Mouse (Mus musculus) cerebellum, adult 9-10 months (tissue): ENCODE results near the gene Padi1.

ENCODE experiments used
- DNase-seq: peaks from one replicate; pipeline ENCODE4 v3.0.0; 2022

Gene Padi1

DNA sequence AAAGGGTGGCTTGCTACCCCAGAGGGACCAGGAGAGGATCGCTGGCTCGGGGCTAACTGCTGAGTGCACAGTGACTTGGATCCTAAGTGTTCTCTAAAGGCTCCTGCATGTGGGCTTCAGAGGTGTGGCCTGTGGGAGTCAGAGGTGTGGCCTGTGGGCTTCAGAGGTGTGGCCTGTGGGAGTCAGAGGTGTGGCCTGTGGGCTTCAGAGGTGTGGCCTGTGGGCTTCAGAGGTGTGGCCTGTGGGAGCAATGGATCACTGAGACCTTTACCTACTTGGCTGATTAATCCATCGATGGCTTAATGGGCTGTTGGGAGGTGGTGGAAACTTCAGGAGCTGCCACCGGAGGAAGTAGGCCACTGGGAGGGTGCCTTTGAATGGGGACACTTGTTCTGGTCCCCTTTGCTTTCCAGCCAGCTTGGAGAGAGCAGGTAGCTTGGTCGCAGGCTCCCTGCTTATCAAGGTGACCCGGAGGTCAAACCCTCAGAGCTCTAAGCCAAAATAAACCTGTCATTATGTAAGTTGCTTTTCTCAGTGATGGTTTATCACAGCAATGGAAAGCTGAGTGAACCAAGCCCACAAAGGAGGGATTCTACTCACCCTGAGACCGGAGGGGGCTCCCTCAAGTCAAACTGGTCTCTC, 14.7 kb upstream of the Padi1 start:
- no peak for DNase-seq

DNA sequence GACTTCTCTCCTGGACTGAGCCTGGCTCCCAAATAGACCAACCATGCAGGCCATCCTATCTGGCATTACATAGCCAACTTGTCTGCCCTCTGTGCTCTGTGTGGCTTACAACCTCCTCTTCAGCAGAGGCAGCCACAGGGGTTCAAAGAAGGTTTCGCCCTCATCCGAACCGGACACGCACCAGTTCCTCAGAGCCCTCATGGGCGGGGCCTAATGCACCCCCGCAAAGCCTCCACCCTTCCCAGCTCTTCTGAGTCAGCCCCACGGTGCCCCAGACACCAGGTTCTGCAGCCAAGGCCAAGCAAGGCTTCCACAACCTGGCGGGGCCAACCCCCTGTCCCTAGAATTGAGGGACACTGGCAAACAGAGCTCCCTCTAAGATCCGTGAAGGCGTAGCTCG, 13.7 kb upstream of the Padi1 start:
- DNase-seq, result no peak

DNA sequence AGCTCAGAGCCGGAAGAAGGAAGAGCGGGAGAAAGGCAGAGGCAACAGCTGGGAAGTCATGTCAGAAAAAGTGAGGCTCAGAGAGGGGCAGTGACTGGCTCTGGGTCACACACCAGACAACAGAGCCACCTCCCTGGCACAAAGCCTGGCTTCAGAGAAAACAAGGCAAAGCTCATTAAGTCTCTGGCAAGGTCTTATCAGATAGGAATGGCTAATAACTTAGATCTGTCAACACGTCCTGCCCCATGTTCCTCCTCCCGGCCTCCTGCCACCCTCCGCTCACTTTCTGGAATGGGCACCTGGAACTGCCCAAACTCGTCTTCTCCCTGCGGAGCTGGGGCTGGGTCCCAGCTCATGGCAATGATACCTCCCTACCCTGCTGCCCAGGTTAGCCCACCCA, 12.2 kb upstream of the Padi1 start:
- DNase-seq, result no peak

DNA sequence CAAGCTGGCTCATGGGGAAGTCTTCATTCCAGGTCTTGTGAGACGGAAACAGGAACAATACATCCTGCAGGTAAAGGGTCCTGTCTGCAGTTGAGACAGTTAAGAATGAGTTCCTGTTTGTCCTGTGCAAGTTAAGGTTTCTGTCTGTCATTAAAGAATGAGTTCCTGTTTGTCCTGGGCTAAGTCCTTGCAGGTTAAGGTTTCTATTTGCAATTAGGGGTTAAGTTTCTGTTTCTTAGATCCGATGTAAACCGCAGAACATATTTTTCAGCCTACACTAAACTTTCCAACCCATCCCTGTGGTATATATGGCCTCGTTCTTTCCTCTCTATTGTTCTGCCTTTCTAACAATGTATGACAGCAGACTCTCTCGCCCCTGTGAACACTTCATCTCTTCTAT, 11.5 kb upstream of the Padi1 start:
- no peak for DNase-seq

DNA sequence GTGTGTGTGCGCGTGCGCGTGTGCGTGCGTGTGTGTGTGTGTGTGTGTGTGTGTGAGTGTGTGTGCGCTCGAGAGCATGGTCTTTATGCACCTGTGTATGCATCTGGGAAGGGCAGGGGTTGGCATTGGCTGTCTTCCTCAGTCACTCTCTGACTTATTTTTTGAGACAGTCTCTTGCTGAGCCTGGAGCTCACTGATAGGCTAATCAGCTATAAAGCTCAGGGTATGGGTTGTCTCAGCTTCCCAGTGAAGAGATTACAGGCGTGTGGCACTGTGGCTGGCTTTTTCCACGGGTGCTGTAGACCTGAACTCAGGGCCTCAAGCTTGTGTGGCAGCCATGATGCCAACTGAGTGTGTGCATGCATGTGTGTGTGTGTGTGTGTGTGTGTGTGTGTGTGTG, 9.6 kb upstream of the Padi1 start:
- no peak for DNase-seq

DNA sequence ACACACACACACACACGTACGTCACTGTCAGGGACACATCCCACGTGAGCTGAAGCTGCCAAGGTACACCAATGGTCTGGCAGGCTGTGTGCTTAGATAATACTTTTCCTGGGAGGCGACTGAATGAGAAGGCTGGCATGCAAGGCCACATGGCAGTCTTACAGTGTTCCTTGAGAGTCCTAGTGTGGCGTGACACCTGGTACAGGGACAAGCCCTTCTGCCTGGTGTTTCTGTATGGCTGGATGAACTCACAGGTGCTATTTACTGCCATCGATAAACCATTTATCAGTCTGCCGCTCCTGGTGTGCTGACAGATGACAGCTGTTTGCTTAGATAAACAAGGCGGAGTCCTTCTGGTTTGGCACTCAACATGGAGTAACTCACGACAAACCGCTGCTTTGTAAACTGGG, 8.9 kb upstream of the Padi1 start:
- DNase-seq, result no peak

DNA sequence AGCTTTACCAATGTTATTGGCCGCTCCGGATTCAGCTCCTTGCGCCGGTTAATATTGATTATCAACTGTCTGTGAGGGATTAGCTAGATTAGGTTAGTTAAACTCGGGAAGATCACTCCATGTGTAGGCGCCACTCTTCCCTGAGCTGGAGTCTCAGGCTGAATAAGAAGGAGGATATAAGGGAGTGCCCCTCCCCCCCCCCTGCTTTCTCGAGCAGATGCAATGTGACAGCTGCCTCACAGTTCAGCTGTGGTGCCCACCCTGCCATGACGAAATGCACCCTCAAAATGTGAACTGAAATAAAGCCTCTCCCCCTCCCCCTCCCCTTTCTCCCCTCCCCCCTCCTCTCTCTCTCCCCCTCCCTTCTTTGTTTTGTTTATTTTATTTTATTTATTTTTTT, 8.0 kb upstream of the Padi1 start:
- no peak for DNase-seq

DNA sequence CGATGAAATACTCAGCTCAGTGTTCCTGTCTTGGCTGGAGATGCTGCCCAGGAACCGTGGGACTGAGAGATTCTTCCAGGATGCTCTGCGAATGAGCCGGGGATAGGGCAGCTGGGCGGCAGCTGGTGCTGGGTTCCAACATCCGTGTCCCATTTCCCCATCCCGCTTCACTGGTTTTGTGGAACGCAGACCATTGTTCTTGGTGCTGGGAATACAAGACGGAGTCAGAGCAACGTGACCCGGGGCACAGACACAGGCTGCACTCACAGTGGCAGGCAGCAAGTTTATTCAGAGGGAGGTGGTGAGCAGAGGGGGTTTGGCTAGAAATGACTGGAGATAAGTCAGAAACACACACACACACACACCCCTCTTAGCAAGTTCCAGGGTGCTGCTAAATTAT, 3.7 kb upstream of the Padi1 start:
- no peak for DNase-seq

DNA sequence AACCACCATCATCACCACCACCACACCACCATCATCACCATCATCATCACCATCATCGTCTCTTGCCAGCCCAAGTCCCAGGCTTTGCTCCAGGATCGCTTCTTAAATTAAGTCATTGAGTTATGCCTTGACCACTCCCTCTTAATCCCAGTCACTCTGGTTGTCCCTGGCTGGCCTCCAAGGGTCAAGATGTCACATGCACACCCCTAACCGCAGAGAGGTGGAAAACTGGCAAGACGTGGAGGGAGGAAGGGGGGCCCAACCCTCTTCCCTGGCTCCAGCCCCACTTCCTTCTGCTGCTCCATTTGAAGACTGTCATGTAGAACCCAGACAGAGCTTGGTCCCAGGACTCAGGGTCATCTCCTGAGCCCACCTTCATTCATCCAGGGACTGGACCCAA, 587 bp downstream of the Padi1 start:
- no peak for DNase-seq

DNA sequence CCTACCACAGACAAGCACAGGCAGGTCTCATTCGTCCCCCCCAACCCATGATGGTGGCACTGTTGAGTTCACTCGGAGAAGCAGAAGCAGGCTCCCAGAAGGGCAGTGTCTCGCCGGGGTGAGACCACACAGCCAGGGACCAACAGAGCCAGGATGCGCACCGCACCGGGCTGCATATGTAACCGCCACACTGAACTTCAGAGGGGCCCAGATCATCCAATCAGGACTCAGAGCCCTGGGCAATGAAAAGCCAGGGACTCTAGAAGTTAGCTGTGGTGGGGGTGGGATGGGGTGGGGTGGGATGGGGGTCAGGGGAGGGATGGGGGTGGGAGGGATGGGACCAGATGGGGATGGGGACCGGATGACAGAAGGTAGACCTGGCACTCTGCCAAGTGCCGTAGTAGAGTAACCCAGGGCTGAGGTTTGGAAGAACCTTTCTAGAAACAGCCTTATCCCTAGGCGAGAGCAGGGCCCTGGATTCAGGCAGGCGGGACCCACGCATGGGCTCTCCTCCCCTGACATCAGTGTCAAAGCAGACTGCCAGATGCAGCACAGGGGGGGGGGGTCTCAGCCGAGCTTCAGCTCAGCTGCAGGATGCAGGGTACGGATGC, 1.8 kb downstream of the Padi1 start:
- no peak for DNase-seq

DNA sequence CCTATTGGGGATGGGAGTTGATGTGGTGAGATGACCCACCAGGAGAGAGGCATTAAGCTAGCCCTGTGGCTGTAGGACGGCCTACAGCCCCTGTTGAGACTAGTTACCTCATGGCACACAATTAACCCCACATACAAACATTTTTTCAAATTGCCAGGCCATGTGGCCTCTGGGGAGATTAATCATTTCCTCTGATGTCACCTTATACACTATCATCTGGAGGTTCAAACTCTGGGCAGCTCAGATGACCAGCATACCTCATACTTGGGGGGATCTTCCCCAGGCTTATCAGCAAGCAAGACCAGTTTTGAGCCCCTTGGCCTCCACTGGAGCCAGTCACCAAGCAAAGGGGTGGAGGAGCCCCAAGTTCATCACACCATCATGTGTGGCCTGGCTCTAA, 2.7 kb downstream of the Padi1 start:
- DNase-seq, result no peak

DNA sequence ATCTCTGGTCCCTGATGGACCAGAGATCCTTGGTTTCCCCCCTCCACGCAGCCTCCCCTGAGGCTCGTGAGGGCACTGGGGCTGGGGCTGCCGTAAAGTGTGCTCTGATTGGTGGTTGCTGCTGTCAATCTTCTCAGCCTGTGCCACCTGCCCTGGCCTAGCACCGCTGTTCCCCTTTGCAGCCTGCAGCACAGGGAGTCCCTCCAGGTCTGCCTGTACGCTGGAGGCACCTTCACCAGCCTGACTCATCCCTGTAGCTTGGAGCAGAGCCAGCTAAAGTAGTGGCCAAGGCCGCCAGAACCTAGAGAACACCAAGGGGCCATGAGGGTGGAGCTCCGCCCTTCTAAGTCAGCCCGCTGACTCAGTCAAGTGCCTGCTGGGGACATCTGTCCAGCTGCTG, 7.7 kb downstream of the Padi1 start:
- DNase-seq, result no peak

DNA sequence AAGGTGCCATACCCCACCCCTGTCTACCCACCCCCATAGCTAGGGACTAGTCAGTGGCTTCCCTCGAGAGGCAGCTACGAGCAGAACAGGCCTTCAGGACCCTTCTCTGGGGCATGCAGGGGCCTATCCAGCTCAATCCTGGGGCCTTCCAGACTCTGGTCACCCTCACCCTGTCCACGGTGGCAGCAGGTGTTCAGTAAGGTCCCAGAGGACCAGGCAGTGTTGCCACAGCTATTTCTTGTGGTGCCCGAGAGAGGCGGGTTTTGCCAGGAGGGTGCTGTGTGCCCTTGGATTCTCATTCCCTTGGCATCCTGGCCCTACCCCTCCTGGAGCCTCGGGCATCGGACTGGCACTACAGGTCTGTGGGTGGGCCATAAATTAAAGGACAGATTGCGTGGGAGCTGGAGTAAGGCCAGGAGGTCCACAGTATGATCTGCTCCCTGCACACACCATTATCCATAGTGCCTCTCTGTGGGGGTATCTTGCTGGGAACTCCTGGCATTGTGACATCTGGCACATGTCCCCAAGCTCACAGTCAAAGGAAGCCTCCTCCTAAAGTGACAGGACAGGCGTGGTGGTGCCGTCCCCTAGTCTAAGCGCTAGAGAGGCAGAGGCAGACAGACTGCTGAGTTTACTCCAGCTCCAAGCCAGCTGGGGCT, 9.2 kb downstream of the Padi1 start:
- DNase-seq, result no peak

DNA sequence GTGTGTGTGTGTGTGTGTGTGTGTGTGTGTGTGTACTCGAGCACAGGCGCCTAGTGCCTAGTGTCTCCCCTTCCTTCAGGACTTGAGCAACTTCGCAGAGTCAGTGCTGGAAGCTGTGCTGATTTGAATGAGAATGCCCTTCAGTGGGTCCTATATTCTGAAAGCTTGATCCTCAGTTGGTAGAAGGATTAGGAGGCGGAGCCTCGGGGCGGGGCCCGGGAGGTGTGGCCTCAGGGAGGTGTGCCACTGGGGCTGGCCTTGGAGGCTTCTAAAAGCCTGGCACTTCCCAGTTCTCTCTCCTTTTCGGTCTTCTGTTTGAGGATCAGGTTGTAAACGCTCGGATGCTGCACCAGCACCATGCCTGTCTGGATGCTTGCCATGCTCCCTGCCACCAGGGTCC, 9.9 kb downstream of the Padi1 start:
- no peak for DNase-seq

DNA sequence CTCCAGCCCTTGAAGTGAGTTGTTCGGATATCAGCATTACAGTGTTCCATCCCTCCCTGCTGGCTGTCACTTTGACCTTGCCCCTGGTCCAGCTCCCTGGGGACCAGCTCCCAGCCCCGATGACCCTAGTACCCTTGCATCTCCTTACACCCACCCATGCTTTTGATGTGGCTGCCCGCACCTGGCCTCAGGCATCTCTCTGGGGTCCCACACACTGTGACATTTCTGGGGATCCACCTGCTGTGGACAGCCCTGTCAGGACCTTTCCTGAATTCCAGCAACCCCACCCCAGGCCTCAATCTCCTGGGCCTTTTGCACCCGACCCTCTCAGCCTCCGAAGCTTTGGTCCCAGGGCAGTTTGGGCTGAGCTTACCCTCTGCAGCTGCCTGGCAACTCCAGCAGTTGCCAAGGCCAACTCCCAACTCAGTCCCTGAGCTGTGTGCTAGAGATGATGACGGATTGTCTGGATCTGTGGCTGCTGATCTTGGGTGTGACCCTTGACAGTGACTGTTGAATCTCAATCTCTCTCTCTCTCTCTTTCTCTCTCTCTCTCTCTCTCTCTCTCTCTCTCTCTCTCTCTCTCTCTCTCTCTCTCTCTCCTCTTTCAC, 11.1 kb downstream of the Padi1 start:
- no peak for DNase-seq

DNA sequence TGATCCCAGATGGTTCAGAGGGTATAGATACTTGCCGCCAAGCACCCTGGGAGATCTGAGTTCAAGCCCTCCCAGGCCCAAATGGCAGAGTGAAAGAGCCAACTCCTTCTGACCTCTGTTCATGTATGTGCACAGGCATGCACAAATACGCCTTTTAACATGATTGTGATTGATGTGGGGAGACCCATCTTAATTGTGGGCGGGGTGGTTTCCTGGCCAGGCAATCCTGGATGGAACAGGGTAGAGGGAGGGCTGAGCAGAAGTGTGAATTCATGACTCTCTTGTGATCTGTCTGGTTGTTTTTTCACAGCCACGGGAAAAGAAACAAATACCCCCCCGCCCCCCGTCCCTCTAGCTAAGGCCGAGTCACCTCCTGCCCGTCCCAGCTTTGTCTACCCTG, 12.8 kb downstream of the Padi1 start:
- DNase-seq, result no peak

DNA sequence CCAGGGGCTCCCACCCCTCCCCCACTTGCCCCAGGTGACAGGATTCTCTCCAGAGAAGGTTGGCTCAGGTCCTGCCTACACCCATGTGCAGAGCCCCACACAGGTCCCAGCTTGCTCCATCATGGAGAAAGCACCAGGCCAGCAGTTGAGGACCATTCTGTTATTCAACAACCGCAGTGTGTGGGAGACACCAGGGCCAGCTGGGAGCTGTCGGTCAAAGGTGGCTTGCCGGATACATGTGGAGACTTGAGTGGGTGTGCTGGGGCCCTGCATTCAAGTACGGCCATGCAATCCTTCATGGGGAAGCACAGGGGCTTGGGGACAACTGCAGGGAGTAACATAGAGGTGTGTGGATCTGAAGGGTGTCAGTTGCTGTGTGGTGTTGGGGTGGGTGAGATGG, 13.8 kb downstream of the Padi1 start:
- no peak for DNase-seq

DNA sequence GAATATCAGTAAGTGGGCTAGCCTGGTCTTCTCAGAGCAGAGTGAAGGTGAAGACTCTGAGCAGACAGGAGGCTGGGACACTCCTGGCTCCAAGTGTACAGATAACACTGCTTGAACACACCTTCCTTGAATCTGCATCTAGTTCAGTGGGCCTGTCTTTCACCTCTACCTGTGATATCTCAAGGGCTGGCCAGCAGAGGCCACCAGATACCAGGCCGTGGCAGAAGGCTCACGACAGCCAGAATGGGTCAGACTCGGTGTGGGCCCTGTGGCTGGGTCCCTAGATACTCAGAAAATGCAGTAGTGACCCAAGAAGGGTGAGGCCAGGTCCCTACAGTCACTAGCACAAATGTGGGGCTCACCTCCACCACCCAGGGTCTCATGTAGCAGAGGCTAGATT, 18.3 kb downstream of the Padi1 start:
- no peak for DNase-seq

DNA sequence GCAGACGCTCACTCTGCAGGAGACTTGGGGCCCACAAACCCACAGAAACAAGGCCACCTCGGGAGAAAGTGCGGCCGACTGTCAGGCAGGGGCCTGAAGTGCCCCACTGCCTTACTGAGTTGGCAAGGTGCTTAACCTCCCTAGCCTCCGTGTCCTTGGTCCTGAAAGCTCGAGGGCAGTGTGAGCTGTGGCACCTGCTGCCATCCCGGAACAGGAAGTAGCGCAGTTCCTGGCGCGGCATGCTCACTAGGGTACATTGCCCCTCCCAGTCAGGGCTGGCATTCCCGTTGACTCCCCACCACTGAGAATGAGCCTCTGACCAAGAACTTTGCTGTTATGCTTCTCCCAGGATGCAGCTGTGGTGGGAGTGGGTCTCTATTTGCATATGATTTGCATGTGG, 19.6 kb downstream of the Padi1 start:
- no peak for DNase-seq

DNA sequence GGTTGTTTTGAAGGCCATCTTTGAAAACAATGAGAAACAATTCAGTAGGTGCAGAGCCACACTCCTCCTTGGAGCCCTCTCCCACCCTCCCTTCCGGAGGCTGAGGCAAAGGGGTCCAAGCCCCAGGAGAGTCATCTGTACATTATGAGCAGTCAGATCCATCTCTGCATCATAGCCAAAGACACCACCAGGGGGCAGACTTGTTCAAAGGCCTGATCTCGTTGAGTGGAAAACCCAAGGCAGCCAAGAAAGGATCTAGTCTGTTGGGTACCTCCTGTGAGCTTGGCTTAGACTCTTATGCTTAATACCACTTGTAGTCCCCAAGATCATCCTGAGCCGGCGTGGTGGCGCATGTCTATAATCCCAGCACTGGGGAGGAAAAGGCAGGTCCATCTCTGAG, 23.6 kb downstream of the Padi1 start:
- peak; percentile 50 for DNase-seq

DNA sequence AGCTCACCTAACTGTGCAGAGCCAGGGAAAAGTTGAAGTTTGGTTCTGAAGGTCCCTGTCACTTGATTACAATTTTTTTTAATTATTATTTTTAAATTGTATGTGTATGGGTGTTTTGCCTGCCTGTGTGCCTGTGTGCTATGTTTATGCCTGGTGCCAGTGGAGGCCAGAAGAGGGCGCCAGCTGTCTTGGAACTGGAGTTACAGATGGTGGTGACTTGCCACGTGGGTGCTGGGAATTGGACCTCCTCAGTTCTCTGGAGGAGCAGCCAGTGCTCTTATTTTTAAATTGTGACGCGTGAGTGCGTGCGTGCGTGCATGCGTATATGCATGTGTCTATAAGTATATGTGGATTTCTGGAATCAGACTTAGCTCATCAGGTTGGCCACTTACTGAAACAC, 28.2 kb downstream of the Padi1 start:
- no peak for DNase-seq

DNA sequence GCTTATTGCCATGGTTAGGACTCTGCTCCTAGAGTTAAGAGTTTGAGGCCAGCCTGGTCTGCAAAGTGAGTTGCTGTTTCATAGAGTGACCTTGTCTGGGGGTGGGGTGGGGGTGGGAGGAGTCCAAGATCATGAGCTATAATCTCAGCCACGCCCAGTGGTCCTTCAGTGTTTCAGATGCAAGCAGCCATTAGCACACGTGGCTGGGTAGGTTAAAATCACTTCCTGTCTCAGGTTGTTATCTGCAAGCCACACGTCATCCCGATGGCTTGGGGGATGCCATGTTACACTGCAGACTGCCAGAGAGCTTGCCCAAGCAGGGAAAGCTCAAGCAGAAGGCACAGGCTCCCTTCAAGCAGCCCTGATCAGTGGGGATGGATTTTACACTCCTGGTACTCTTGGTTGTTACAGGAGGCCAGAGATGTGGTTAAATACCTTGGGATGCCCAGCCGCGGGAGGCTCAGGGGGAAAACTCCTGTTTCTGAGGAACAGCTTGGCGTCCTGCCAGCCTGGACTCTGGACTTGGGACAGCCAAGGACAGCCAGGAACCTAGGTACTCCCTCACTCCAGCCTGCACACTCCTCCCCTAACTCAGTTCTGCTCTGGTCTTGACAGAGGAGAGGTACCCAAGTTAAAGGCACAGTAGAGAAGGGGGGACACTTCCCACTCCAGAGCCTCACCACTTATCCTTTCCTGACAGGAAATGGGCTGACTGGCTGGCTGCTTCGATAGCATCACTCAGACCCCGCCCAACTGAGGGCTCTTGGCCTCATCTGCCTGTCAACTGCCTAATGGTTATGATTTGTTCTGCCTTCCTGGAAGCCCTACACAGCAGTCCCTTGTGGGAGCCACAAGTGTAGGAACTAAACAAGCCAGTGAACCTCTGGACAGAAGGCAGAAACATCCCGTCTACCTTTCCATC, 29.3 kb downstream of the Padi1 start:
- DNase-seq, result no peak

DNA sequence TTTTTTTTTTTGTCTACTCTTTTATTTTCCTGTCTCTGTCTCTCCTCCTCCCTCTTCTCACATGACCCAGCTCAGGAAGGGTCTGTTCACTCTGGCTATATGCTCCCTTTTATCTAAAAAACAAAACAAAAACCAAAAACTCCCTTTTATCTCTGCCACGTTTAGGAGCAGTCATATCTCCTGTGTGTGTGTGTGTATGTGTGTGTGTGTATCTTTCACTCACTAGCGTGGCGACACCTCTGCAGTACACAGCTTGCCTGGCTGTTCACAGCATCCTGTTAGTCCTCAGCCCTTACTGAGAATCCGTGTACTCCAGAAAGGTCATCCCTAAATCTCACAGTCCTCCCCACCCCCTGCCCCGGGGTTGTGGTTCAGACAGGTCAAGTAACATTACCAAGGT, 30.1 kb downstream of the Padi1 start:
- no peak for DNase-seq
